Mouse (Mus musculus) limb, embryonic 14.5 days (tissue): Measurements from ENCODE around the gene Tnik. TPM values are rescaled to one million over a fixed set of nuclear protein-coding genes. Genes with fewer than 3 reads are reported as not detected.

ENCODE experiments used
- ATAC-seq: fragments of 200-750 bp; cut with Nextera tagmentation; 2 replicates; pipeline ENCODE4 v1.8.0; 2017; ENCODE audit warnings: low read depth, moderate number of reproducible peaks, moderate TSS enrichment; ENCODE audit not compliant: low FRiP score
- DNase-seq: peaks from one replicate; pipeline ENCODE4 v3.0.0-alpha.2; 2015; ENCODE audit warnings: low spot score
- H3K27ac ChIP-seq: fragments of 300-500 bp; sonication (generic); replicated peaks from 2 replicates; pipeline ENCODE4 v1.5.1; 2014; ENCODE audit warnings: low read depth, mild to moderate bottlenecking, low read length, moderate library complexity, mixed read lengths
- H3K27me3 ChIP-seq: fragments of 300-500 bp; sonication (generic); 2 replicates; pipeline ENCODE4 v1.6.1; 2014; ENCODE audit warnings: low read length, mixed read lengths; ENCODE audit not compliant: control insufficient read depth, insufficient read depth
- H3K36me3 ChIP-seq: fragments of 300-500 bp; sonication (generic); 2 replicates; pipeline ENCODE4 v1.6.1; 2014; ENCODE audit warnings: mild to moderate bottlenecking, low read length, moderate library complexity, mixed read lengths; ENCODE audit not compliant: control insufficient read depth, insufficient read depth
- H3K4me1 ChIP-seq: fragments of 300-500 bp; sonication (generic); 2 replicates; pipeline ENCODE4 v1.6.1; 2014; ENCODE audit warnings: antibody characterized with exemption, low read length, mixed read lengths; ENCODE audit not compliant: control insufficient read depth, insufficient read depth
- H3K4me2 ChIP-seq: fragments of 300-500 bp; sonication (generic); replicated peaks from 2 replicates; pipeline ENCODE4 v1.6.1; 2014; ENCODE audit warnings: low read depth, mild to moderate bottlenecking, low read length, moderate library complexity; ENCODE audit not compliant: severe bottlenecking
- H3K4me3 ChIP-seq: fragments of 300-500 bp; sonication (generic); replicated peaks from 2 replicates; pipeline ENCODE4 v1.5.1; 2014; ENCODE audit warnings: low read length
- H3K9ac ChIP-seq: fragments of 300-500 bp; sonication (generic); 2 replicates; pipeline ENCODE4 v1.6.1; 2014; ENCODE audit warnings: mild to moderate bottlenecking, low read depth, low read length, moderate library complexity; ENCODE audit not compliant: severe bottlenecking
- H3K9me3 ChIP-seq: fragments of 300-500 bp; sonication (generic); 2 replicates; pipeline ENCODE4 v1.6.1; 2016; ENCODE audit warnings: low read length; ENCODE audit not compliant: control insufficient read depth
- POLR2A ChIP-seq: fragments of 200-500 bp; IDR thresholded peaks from 2 replicates; pipeline ENCODE4 v1.8.0; 2012; ENCODE audit warnings: inconsistent platforms, mild to moderate bottlenecking, moderate library complexity, borderline replicate concordance; ENCODE audit not compliant: insufficient read depth, insufficient read length; ENCODE audit errors: extremely low read depth
- WGBS: fragments of 180-500 bp; shearing (Covaris S2); extraction: QIAGEN DNeasy Blood & Tissue Kit; methylation state at CpG from one replicate; pipeline ENCODE4 v1.1.7; 2014; 5-methylcytosine and 5-hydroxymethylcytosine counted together
- polyA plus RNA-seq, 2 experiments: library from polyadenylated mRNA; depleted of rRNA in 1 of 2; stranded (reverse) in 1 of 2; unstranded in 1 of 2; fragments of >200 nt; fragmentation: Nextera tagmentation in 1 of 2; extraction: Ambion mirVana in 1 of 2; gene quantifications; 2 replicates each; pipeline versions ENCODE4 v1.2.1 to v1.2.3; 2012 to 2014

The Tnik gene
- polyA plus RNA-seq, 2 experiments = 5.4 to 9.6 TPM

GRCm38 (mm10) chr3:28371583-28371982 lies 108.6 kb downstream of the Tnik start:
- H3K27me3 ChIP-seq = no peaks in the 10 kb centered on the region
- H3K4me3 ChIP-seq = no peak overlapping the region
- 91% methylated on average over 1 of the region's 1 CpGs for WGBS
- ATAC-seq = no peak
- no peak for DNase-seq
- H3K27ac ChIP-seq = no peak overlapping the region
- no peak for TF ChIP-seq POLR2A
- no peak overlapping the region for H3K9ac ChIP-seq
- H3K4me2 ChIP-seq = no peak overlapping the region
- no peaks in the 10 kb centered on the region for H3K36me3 ChIP-seq
- H3K9me3 ChIP-seq = no peaks in the 10 kb centered on the region
- no peaks in the 10 kb centered on the region for H3K4me1 ChIP-seq

DNA sequence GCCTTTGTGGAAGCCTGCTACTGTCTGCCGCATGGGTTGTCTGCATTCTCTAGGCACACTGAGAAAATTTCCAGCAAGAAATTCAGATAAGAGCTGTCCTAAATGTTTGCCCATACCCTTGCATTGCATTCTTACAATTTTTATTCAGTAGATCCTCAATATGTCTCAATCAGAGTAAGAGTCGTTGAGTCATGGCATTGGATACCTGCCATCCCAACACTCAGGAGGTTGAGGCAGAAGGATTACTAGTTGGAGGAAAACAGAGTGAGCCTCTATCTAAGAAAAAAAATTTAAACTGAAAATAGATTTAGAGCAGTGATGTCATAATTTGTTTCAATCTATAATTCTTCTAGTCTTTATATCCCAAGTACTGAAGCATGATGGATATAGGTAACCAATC lies 109.4 kb downstream of the Tnik start:
- H3K4me2 ChIP-seq = no peak overlapping the region
- no peak overlapping the region for H3K27ac ChIP-seq
- H3K9me3 ChIP-seq = no peaks in the 10 kb centered on the region
- H3K4me1 ChIP-seq = no peaks in the 10 kb centered on the region
- H3K36me3 ChIP-seq = no peaks in the 10 kb centered on the region
- H3K27me3 ChIP-seq = no peaks in the 10 kb centered on the region
- no peak overlapping the region for H3K9ac ChIP-seq
- H3K4me3 ChIP-seq = no peak overlapping the region
- ATAC-seq (no peak), DNase-seq (no peak)
- TF ChIP-seq POLR2A = no peak
- WGBS = 87% methylated on average over 2 of the region's 2 CpGs

DNA sequence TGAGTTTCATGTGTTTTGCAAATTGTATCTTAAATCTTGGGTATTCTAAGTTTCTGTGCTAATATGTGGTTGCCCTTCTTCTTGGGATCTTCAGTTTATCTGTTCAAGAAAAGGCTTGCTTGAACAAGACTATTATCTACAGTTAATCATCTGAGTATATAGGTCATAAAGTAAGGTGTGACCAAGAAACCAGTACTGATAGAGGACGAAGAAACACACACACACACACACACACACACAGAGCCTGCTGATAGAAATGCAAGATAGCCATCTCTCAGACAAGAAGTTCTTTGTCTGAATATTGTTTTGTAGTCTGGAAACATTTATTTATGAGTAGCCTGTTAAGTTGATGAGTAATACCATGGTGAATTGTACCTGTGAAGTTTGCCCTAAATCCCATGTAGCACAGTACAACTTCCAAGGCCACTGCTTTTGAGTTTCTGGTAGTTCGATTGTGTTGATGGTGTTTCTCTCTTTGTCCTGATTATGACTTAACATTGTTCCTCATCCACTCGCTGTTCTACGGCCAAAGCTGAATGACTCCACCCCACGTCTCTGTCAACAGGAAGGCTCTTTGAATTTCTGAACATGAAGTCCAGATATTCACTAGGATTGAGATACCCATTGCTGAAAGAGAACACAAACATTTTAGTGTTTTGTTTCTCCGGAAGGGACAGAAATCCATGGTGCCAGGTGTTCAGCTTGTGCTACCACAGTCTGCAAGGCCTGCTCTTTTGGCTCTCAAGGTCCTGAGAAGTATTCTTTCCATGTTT lies 111.9 kb downstream of the Tnik start:
- no peaks in the 10 kb centered on the region for H3K27me3 ChIP-seq
- no peaks in the 10 kb centered on the region for H3K9me3 ChIP-seq
- no peak for ATAC-seq
- H3K27ac ChIP-seq = no peak overlapping the region
- no peak overlapping the region for H3K9ac ChIP-seq
- DNase-seq = no peak
- WGBS = 88% methylated on average over 6 of the region's 6 CpGs
- no peak overlapping the region for H3K4me2 ChIP-seq
- H3K4me3 ChIP-seq = no peak overlapping the region
- no peaks in the 10 kb centered on the region for H3K4me1 ChIP-seq
- TF ChIP-seq POLR2A = no peak
- no peaks in the 10 kb centered on the region for H3K36me3 ChIP-seq

GRCm38 (mm10) chr3:28380224-28380623 lies 117.2 kb downstream of the Tnik start:
- no peaks in the 10 kb centered on the region for H3K4me1 ChIP-seq
- H3K4me3 ChIP-seq = no peak overlapping the region
- no peak overlapping the region for H3K9ac ChIP-seq
- H3K27me3 ChIP-seq = no peaks in the 10 kb centered on the region
- DNase-seq = no peak
- no peak for TF ChIP-seq POLR2A
- 57% methylated on average over 2 of the region's 2 CpGs for WGBS
- ATAC-seq = no peak
- H3K27ac ChIP-seq = no peak overlapping the region
- no peaks in the 10 kb centered on the region for H3K9me3 ChIP-seq
- no peaks in the 10 kb centered on the region for H3K36me3 ChIP-seq
- no peak overlapping the region for H3K4me2 ChIP-seq

GRCm38 (mm10) chr3:28383526-28384126 lies 120.6 kb downstream of the Tnik start:
- no peak for TF ChIP-seq POLR2A
- Histone ChIP-seq H3K27ac (no peak overlapping the region), H3K27me3 (no peaks in the 10 kb centered on the region), H3K4me2 (no peak overlapping the region), H3K4me3 (no peak overlapping the region), H3K9ac (no peak overlapping the region), H3K9me3 (no peaks in the 10 kb centered on the region), H3K36me3 (no peaks in the 10 kb centered on the region), H3K4me1 (no peaks in the 10 kb centered on the region)
- ATAC-seq (no peak), DNase-seq (no peak)
- 65% methylated on average over 11 of the region's 11 CpGs for WGBS
